Mouse (Mus musculus) neural tube, embryonic 12.5 days (tissue): ENCODE measurements at regions not wholly inside any gene's neighbourhood (a gene's known extent, or its start where the extent isn't known, plus 50 kb on each side); places are given as distances from the start of the nearest gene placed in this dataset.

Experiments used
- ATAC-seq: fragments of 200-750 bp; cut with Nextera tagmentation; 2 replicates; pipeline ENCODE4 v1.8.0; 2017; ENCODE audit warnings: low read depth, mild to moderate bottlenecking, moderate TSS enrichment, moderate library complexity; ENCODE audit not compliant: low FRiP score
- H3K27ac ChIP-seq: fragments of 300-500 bp; sonication (generic); 2 replicates; pipeline ENCODE4 v1.5.1; 2016
- H3K27me3 ChIP-seq: fragments of 300-500 bp; sonication (generic); replicated peaks from 2 replicates; pipeline ENCODE4 v1.6.1; 2016; ENCODE audit warnings: mild to moderate bottlenecking
- H3K36me3 ChIP-seq: fragments of 300-500 bp; sonication (generic); 2 replicates; pipeline ENCODE4 v1.6.1; 2016; ENCODE audit warnings: mild to moderate bottlenecking
- H3K4me1 ChIP-seq: fragments of 300-500 bp; sonication (generic); 2 replicates; pipeline ENCODE4 v1.6.1; 2016
- H3K4me2 ChIP-seq: fragments of 300-500 bp; sonication (generic); replicated peaks from 2 replicates; pipeline ENCODE4 v1.6.1; 2016; ENCODE audit warnings: mild to moderate bottlenecking
- H3K4me3 ChIP-seq: fragments of 300-500 bp; sonication (generic); 2 replicates; pipeline ENCODE4 v1.5.1; 2016
- H3K9ac ChIP-seq: fragments of 300-500 bp; sonication (generic); 2 replicates; pipeline ENCODE4 v1.6.1; 2016; ENCODE audit warnings: mild to moderate bottlenecking
- H3K9me3 ChIP-seq: fragments of 300-500 bp; sonication (generic); 2 replicates; pipeline ENCODE4 v1.6.1; 2016; ENCODE audit warnings: mild to moderate bottlenecking
- WGBS: fragments of 180-500 bp; shearing (Covaris S2); methylation state at CpG from one replicate; pipeline ENCODE4 v1.1.7; 2016; 5-methylcytosine and 5-hydroxymethylcytosine counted together

DNA sequence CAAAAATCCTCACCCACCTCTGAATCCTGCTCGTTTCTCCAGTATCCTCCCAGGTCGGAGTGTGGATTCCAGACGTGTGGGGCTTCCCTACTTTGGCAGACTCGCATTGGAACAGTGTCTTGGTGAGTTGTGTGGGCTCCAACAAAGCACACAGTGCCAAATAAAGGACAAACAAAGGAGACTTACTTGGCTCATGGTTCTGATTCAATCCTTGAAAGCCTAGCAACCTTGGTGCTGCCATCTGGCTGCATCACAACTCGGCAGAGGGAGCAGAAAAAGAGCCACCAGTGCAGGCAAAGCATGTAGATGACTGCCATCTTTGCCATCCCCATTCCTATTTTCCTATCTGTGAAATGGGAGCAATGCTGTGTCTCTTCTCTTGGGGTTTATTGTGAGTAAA, 64.0 kb downstream of the Il9r start:
- 69% methylated on average over 5 of the region's 5 CpGs for WGBS
- H3K27ac ChIP-seq, result no peak overlapping the region
- ATAC-seq, result no peak

DNA sequence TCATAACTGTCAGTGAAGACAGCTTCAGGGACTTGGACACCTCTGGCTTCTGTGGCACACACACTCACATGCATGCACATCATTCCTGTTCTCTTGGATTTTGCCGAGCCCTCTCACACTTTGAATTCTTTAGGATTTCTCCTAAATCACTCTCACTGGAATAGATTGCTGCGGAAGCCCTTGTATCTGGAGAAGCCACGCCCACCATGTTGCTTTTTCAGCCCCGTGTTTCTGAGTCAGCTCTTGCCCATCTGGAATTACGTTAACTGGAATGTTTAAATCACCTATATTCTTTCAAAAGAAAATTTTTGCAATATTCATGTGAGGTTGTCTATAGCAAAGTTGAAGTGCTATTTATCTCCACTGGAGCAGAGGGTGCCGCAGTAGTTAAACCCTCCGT, 66.1 kb downstream of the Il9r start:
- no peak overlapping the region for H3K9ac ChIP-seq
- H3K27me3 ChIP-seq, result no peaks in the 10 kb centered on the region
- H3K4me2 ChIP-seq, result no peak overlapping the region
- H3K27ac ChIP-seq, result no peak overlapping the region
- no peak for ATAC-seq
- no peaks in the 10 kb centered on the region for H3K9me3 ChIP-seq
- peaks cover 13% of the 10 kb centered on the region for H3K4me1 ChIP-seq
- WGBS, result 75% methylated on average over 7 of the region's 7 CpGs
- no peak overlapping the region for H3K4me3 ChIP-seq
- no peaks in the 10 kb centered on the region for H3K36me3 ChIP-seq

More for the DNA sequence above, 64.0 kb downstream of the Il9r start:
- Histone ChIP-seq H3K4me2 (no peak overlapping the region), H3K4me3 (no peak overlapping the region), H3K36me3 (no peaks in the 10 kb centered on the region), H3K4me1 (peaks cover 18% of the 10 kb centered on the region), H3K9ac (no peak overlapping the region), H3K27me3 (no peaks in the 10 kb centered on the region), H3K9me3 (no peaks in the 10 kb centered on the region)

DNA sequence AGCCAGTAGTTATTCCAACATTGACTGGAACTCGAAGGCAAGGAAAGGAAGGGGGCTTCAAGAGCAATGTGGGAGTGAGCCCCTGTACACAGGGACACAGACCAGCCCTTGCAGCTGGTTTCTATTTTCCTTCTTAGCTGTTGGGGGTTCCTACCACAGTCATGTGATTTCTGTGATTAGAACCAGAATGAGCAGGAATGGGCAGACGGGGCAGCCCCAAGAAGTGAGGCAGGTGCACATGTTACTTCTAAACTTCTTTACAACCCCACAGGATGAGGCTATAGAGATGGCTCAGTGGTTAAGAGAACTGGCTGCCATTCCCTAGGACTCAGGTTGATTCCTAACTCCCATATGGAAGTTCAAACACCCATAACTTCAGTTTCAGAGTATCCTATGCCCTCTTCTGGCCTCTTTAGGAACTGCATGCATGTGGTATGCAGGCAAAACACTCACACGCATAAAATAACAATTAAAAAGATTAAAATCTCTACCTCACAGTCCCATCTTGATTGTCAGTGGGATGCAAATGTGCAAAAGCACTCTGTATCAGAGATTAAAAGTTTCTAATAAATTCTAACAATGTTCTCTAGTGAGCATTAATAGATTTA, 68.0 kb downstream of the Il9r start:
- Histone ChIP-seq H3K27me3 (no peaks in the 10 kb centered on the region), H3K4me1 (no peaks in the 10 kb centered on the region), H3K36me3 (no peaks in the 10 kb centered on the region), H3K4me2 (no peak overlapping the region), H3K4me3 (no peak overlapping the region), H3K27ac (no peak overlapping the region), H3K9me3 (no peaks in the 10 kb centered on the region), H3K9ac (no peak overlapping the region)
- 80% methylated on average over 3 of the region's 3 CpGs for WGBS
- no peak for ATAC-seq

DNA sequence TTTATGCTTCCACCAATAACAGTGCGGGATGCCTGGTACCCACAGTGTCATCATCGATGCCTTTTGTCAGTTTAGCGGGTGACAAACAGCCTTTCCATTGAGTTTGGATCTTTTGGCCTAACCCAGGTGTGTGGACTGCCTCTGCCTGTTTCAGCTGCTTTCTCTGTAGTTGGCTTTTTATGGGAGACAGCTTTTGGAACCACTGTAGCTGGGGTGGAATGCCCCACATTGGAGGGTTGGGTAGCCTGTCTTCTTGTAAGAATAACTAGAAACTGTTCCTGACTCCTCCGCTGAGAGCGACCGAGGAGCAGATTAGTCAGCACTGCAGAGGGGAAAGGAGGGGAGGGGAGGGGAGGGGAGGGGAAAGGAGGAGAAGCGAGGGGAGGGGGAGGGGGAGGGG, 71.5 kb downstream of the Il9r start:
- ATAC-seq, result no peak
- H3K9ac ChIP-seq, result no peak overlapping the region
- H3K9me3 ChIP-seq, result no peaks in the 10 kb centered on the region
- H3K27me3 ChIP-seq, result no peaks in the 10 kb centered on the region
- WGBS, result 64% methylated on average over 7 of the region's 7 CpGs
- H3K36me3 ChIP-seq, result no peaks in the 10 kb centered on the region
- H3K4me1 ChIP-seq, result peaks cover 8% of the 10 kb centered on the region; the same call in 1 of the 2 replicates
- H3K4me2 ChIP-seq, result no peak overlapping the region
- no peak overlapping the region for H3K27ac ChIP-seq
- no peak overlapping the region for H3K4me3 ChIP-seq

DNA sequence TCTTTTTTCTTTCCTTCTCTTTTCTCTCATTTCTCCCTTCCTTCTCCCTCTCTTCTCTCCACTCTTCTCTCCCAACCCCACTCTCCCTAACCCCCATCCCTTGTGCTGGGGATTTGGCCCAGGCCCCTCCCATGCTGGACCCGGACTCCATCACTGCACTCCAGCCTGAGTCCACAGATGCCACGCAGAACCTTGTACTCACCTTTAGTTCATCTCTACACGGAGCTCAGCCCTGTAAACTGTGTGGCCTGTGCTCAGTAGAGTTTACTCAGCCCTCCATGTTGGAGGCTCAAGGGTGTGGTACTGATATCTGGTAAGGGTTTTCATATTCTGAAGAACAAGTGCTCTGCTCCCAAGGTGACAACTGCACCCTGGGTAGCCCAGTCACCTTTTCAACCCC, 72.1 kb downstream of the Il9r start:
- Histone ChIP-seq H3K27me3 (no peaks in the 10 kb centered on the region), H3K27ac (no peak overlapping the region), H3K4me3 (no peak overlapping the region), H3K9me3 (no peaks in the 10 kb centered on the region), H3K9ac (no peak overlapping the region), H3K4me1 (peaks cover 8% of the 10 kb centered on the region; the same call in 1 of the 2 replicates), H3K4me2 (no peak overlapping the region), H3K36me3 (no peaks in the 10 kb centered on the region)
- 82% methylated on average over 3 of the region's 3 CpGs for WGBS
- ATAC-seq, result no peak

DNA sequence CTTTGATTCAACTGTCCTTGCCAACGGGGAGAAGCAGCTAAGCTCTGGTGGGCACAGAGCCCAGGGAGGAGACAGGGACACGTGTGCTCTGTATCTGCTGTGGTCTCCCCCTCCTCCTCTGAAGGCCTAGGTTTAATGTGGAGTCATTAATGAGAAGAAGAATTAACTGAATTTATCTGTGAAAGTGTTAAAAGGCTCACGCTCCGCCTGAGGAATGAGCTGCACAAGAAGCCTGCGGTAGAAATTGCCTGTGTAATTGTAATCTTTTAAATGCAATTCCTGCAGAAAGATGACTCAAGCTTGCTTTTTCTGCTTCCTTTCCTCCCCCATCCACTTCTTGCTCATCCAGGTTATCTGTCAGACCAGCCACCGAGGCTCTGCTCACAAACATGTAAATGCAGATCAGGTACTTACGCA, 72.7 kb downstream of the Il9r start:
- WGBS, result 75% methylated on average over 7 of the region's 7 CpGs
- Histone ChIP-seq H3K4me2 (no peak overlapping the region), H3K36me3 (no peaks in the 10 kb centered on the region), H3K4me3 (no peak overlapping the region), H3K27ac (no peak overlapping the region), H3K4me1 (peaks cover 8% of the 10 kb centered on the region; the same call in 1 of the 2 replicates), H3K9me3 (no peaks in the 10 kb centered on the region), H3K9ac (no peak overlapping the region), H3K27me3 (no peaks in the 10 kb centered on the region)
- ATAC-seq, result no peak

DNA sequence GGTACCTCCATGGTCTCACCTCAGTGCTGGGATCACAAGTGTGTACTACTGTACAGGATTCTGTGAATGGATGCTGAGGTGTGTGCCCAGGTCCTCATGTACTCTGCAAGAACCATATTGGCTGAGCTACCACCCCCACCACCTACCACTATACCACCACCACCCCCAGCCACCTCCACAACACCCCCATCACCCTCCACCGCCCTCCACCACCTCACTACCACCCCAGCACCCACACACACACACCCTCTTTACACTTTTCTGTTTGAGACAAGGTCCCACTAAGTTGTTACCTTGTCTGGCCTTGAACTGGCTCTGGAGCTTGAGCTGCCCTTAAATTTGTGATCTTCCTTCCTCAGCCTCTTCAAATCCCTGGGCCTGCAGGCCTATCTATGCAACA, 73.3 kb downstream of the Il9r start:
- Histone ChIP-seq H3K4me3 (no peak overlapping the region), H3K4me2 (no peak overlapping the region), H3K27me3 (no peaks in the 10 kb centered on the region), H3K9ac (no peak overlapping the region), H3K36me3 (no peaks in the 10 kb centered on the region), H3K4me1 (peaks cover 8% of the 10 kb centered on the region; the same call in 1 of the 2 replicates), H3K27ac (no peak overlapping the region), H3K9me3 (no peaks in the 10 kb centered on the region)
- ATAC-seq, result no peak; the same call in 1 of the 2 replicates
- 86% methylated on average over 1 of the region's 1 CpGs for WGBS

DNA sequence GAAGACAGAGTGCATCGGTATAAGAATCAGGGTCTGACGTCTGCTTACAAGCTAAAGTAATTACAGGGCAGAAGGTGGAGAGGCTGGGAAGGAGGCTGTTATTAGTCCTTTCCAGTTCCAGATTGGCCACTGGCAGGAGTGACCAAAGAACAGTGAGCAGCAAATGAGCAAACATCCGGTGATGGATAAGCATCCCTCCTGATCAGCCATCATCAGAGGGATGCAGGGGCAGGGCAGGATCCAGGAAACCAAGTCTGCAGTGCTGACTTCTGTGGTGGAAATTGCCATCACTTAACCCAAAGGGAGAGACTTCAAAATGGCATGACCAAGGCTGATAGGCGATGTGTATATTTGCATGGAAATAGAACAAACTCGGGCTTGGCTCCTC, 73.8 kb downstream of the Il9r start:
- WGBS, result 67% methylated on average over 5 of the region's 5 CpGs
- Histone ChIP-seq H3K4me2 (no peak overlapping the region), H3K4me3 (no peak overlapping the region), H3K36me3 (no peaks in the 10 kb centered on the region), H3K27ac (no peak overlapping the region), H3K9me3 (no peaks in the 10 kb centered on the region), H3K27me3 (no peaks in the 10 kb centered on the region), H3K4me1 (peaks cover 8% of the 10 kb centered on the region; the same call in 1 of the 2 replicates), H3K9ac (no peak overlapping the region)
- no peak for ATAC-seq

DNA sequence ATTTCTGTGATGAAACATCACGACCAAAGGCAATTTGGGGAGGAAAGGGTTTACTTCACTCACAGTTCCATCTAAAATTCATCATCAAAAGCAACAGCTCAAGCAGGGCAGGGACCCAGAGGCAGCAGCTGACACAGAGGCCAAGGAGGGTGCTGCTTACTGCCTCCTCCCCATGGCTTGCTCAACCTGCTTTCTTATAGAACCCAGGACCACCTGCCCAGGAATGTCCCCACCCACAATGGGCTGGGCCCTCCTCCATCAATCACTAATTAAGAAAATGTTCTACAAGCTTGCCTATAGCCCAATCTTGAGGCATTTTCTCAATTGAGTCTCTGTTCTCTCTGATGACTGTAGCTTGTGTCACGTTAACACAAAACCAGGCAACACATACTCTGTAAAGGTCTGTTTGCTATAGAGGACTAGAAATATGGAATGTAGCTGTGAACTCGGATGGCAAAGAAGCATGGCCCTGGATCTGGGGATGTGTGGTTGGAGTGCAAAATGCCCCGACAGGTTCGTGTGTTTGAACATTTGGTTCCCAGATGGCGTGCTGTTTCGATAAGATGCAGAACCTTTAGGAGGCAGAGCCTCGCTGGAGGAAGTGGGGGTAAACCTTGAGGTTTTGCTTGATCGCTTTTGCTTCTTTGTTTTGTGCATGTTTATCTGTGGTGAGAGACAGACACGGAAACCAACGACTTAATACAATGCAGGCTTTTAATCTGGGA, 74.3 kb downstream of the Il9r start:
- Histone ChIP-seq H3K4me2 (no peak overlapping the region), H3K27ac (no peak overlapping the region), H3K4me3 (no peak overlapping the region), H3K36me3 (no peaks in the 10 kb centered on the region), H3K9me3 (no peaks in the 10 kb centered on the region), H3K27me3 (no peaks in the 10 kb centered on the region), H3K4me1 (peaks cover 8% of the 10 kb centered on the region; the same call in 1 of the 2 replicates), H3K9ac (no peak overlapping the region)
- no peak for ATAC-seq
- 68% methylated on average over 11 of the region's 11 CpGs for WGBS

DNA sequence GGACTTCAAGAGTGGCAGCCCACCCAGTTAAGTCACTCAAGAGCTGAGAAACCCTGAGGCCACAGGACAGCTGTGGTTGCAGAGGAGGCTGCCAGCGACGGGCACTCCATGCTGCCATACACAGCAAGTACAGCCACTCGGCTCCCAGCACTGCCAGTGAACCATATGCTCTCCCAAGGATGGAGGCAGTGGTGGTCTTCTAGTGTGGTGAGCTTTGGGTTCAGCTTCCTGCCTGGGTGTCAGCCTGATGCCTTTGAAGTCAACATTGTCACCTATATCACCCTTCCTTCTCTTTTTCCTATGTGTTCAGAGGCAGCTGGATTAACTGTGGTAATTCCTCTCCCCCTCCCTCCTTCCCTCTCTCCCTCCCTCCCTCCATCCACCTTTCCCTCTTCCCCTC, 79.5 kb downstream of the Il9r start:
- no peak for ATAC-seq
- no peak overlapping the region for H3K27ac ChIP-seq
- H3K4me2 ChIP-seq, result no peak overlapping the region

DNA sequence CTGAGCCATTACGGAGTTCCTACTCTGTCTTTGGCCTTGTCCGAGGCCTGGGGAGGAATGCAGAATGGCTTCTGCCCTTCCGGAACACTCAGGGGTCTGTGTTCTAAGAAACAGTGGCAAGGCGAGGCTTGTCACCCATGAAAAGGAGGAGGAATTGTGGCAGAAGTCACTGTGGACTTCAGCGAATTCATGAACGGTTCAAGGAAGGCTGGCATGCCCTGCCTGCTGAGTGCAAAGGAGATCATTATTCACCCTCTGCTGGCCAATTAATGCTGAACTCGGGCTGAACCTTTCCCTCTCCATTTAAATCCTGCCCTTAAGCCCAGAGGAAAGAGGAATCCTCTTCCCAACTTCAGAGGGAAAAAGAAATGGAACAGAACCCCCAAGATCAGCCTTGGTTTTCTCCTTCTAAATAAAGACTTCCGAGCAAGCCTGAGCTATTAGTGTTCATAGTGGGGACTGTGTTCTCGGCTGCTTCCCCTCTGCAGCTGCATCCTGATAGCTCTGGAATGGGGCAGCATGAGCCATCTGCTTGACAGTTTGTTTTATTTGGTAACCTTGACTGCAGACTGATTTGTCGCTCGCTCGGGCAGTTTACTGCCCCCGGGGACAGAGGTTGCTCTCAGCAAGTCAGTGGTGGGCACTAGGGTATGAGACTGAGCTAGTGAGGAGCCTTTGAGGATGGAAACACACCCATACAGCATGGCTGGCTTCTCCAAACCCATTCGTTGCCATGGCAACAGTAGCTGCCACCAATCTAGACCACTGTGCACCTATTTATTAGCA, 81.0 kb downstream of the Il9r start:
- Histone ChIP-seq H3K36me3 (no peaks in the 10 kb centered on the region), H3K4me2 (peak overlapping the region; percentile 23), H3K9ac (no peak overlapping the region), H3K27me3 (no peaks in the 10 kb centered on the region), H3K4me3 (no peak overlapping the region), H3K27ac (peak overlapping the region; percentile 67), H3K4me1 (peaks cover 28% of the 10 kb centered on the region), H3K9me3 (no peaks in the 10 kb centered on the region)
- WGBS, result 13% methylated on average over 14 of the region's 14 CpGs
- ATAC-seq, result peak; percentile 93

More for the DNA sequence above, 79.5 kb downstream of the Il9r start:
- Histone ChIP-seq H3K4me3 (no peak overlapping the region), H3K9me3 (no peaks in the 10 kb centered on the region), H3K36me3 (no peaks in the 10 kb centered on the region), H3K27me3 (no peaks in the 10 kb centered on the region), H3K9ac (no peak overlapping the region), H3K4me1 (peaks cover 28% of the 10 kb centered on the region)
- WGBS, result 73% methylated on average over 3 of the region's 3 CpGs

DNA sequence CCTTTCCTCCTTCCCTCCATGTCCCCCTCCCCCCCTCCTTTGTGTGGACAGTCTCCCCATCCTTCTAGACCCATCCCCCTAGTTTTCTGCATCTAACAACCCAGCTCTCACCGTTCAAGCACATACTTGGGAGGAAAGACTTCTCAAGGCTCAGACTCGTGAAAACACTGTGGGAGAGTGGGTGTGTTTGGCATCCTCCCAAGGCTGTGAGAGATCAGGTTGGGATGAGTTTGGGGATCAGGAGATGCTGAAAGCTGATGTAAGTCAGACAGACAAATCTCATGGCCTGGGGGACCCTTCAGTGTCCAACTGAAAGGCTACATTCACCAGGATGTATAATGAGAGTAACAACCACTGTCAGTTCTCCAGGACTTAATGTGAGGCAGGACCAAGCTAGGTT, 82.1 kb downstream of the Il9r start:
- Histone ChIP-seq H3K27me3 (no peaks in the 10 kb centered on the region), H3K9ac (no peak overlapping the region), H3K4me2 (no peak overlapping the region), H3K27ac (0 out of 2 replicates have a peak overlapping the region, but pooled peaks have one; percentile 67), H3K9me3 (no peaks in the 10 kb centered on the region), H3K4me3 (no peak overlapping the region), H3K36me3 (no peaks in the 10 kb centered on the region), H3K4me1 (peaks cover 37% of the 10 kb centered on the region)
- WGBS, result 41% methylated on average over 2 of the region's 2 CpGs
- ATAC-seq, result no peak
